12 mouse cellular contexts compared by ENCODE assay signal in the genomic region with DNA sequence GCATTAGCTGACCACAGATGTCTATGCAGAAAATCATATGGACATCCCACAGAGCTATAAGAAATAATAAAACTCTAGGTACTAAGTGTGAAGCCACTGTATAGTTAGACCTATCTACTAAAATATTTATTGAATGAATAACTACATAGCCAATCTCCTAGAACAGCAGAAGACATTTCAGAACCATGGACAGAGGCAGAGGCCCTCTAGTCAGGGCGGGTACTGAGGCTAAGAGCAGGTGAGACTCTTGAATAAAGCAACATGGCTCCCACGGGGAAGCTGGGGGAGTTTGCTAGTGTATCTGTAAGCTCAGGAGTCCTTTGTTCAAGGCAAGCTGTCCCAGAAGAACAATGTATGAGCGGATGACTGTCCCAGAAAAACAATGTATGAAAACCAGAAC.
A peak's percentile ranks its signal among the peaks of the same experiment; 100 is the strongest.
DNase-seq lines count a peak whose midpoint lies in the region; ATAC-seq and TF ChIP-seq lines count a peak whose summit lies in the region.
"Had no signal": no experiment of that assay in that cellular context is flagged by ENCODE, and none has a peak within 500 bp of the region (broad histone marks: within the 10 kb centered on the region; RNA-seq: fewer than 3 reads in every experiment).

No protein-coding gene starts in this region.

- H3K4me3 ChIP-seq in kidney, postnatal 0 days (replicated peaks; ENCODE audit: low read depth, low read length): no peak overlapping the region
- no peak overlapping the region for H3K4me3 ChIP-seq in kidney, embryonic 16.5 days (ENCODE audit: low read length)
- H3K4me3 ChIP-seq in embryonic facial prominence, embryonic 10.5 days: no peak overlapping the region
- no peak overlapping the region for H3K4me3 ChIP-seq in myocyte
- H3K4me3 ChIP-seq: forebrain, embryonic 13.5 days; midbrain, embryonic 13.5 days; stomach, embryonic 15.5 days had no signal

- ATAC-seq in kidney, postnatal 0 days (replicated peaks; ENCODE audit: low FRiP score, low read depth): no peak
- ATAC-seq in kidney, embryonic 16.5 days (ENCODE audit: low FRiP score, low TSS enrichment): no peak
- ATAC-seq: forebrain, embryonic 13.5 days; midbrain, embryonic 13.5 days had no signal

- no peaks in the 10 kb centered on the region for H3K36me3 ChIP-seq in kidney, postnatal 0 days (ENCODE audit: insufficient read depth, low read length)
- no peaks in the 10 kb centered on the region for H3K36me3 ChIP-seq in kidney, embryonic 16.5 days (ENCODE audit: insufficient read depth, low read length)
- H3K36me3 ChIP-seq in embryonic facial prominence, embryonic 10.5 days (replicated peaks): no peaks in the 10 kb centered on the region
- no peaks in the 10 kb centered on the region for H3K36me3 ChIP-seq in myocyte (ENCODE audit: control insufficient read depth, insufficient read depth)
- H3K36me3 ChIP-seq: midbrain, embryonic 13.5 days; stomach, embryonic 15.5 days had no signal

- no peak overlapping the region for H3K9ac ChIP-seq in kidney, postnatal 0 days (ENCODE audit: low read depth, low read length)
- H3K9ac ChIP-seq in kidney, embryonic 16.5 days (replicated peaks; ENCODE audit: low read length): no peak overlapping the region
- H3K9ac ChIP-seq: forebrain, embryonic 13.5 days; midbrain, embryonic 13.5 days; stomach, embryonic 15.5 days had no signal

- no peak for TF ChIP-seq POLR2A in myocyte (IDR thresholded peaks at IDR 0.05; ENCODE audit: insufficient read length, low read depth)

- H3ac ChIP-seq in myocyte (ENCODE audit: control insufficient read depth, insufficient read length): no peak overlapping the region

- no peak overlapping the region for H3K4me2 ChIP-seq in kidney, postnatal 0 days (ENCODE audit: low read length)
- no peak overlapping the region for H3K4me2 ChIP-seq in kidney, embryonic 16.5 days (replicated peaks; ENCODE audit: low read depth, low read length)
- no peak overlapping the region for H3K4me2 ChIP-seq in myocyte (ENCODE audit: low read depth)
- H3K4me2 ChIP-seq: forebrain, embryonic 13.5 days; midbrain, embryonic 13.5 days; stomach, embryonic 15.5 days had no signal

- 22% methylated on average over 3 of the region's 3 CpGs for WGBS in kidney, postnatal 0 days
- 28% methylated on average over 3 of the region's 3 CpGs for WGBS in kidney, embryonic 16.5 days
- WGBS in embryonic facial prominence, embryonic 10.5 days: 34% methylated on average over 3 of the region's 3 CpGs

- H3K27me3 ChIP-seq in kidney, postnatal 0 days (ENCODE audit: insufficient read depth, low read length): 0 out of 2 replicates have a peak, but pooled peaks cover 3% of the 10 kb centered on the region
- H3K27me3 ChIP-seq in kidney, embryonic 16.5 days (ENCODE audit: insufficient read depth, low read length): peaks cover 9% of the 10 kb centered on the region; the same call in 1 of the 2 replicates
- H3K27me3 ChIP-seq in embryonic facial prominence, embryonic 10.5 days (replicated peaks; ENCODE audit: low read depth, poor library complexity, severe bottlenecking): peaks cover 22% of the 10 kb centered on the region
- peaks cover 10% of the 10 kb centered on the region for H3K27me3 ChIP-seq in myocyte (ENCODE audit: control insufficient read depth, insufficient read depth, insufficient read length)

- no peaks in the 10 kb centered on the region for H3K79me2 ChIP-seq in myocyte (ENCODE audit: control insufficient read depth, insufficient read depth)

- TF ChIP-seq CTCF in kidney, postnatal 0 days (IDR thresholded peaks at IDR 0.05; ENCODE audit: low read depth): no peak

- no peaks in the 10 kb centered on the region for H3K4me1 ChIP-seq in kidney, postnatal 0 days (replicated peaks; ENCODE audit: insufficient read depth, low read length)
- H3K4me1 ChIP-seq in kidney, embryonic 16.5 days (ENCODE audit: insufficient read depth, low read length): no peaks in the 10 kb centered on the region
- peaks cover 10% of the 10 kb centered on the region for H3K4me1 ChIP-seq in embryonic facial prominence, embryonic 10.5 days
- H3K4me1 ChIP-seq: stomach, embryonic 15.5 days had no signal

- no peaks in the 10 kb centered on the region for H3K9me3 ChIP-seq in kidney, postnatal 0 days (replicated peaks; ENCODE audit: low read length)
- H3K9me3 ChIP-seq in kidney, embryonic 16.5 days (ENCODE audit: low read length): no peaks in the 10 kb centered on the region
- no peaks in the 10 kb centered on the region for H3K9me3 ChIP-seq in embryonic facial prominence, embryonic 10.5 days
- H3K9me3 ChIP-seq: forebrain, embryonic 13.5 days; midbrain, embryonic 13.5 days; stomach, embryonic 15.5 days had no signal

- H3K27ac ChIP-seq in kidney, postnatal 0 days: no peak overlapping the region
- no peak overlapping the region for H3K27ac ChIP-seq in kidney, embryonic 16.5 days (ENCODE audit: low read length)
- H3K27ac ChIP-seq in embryonic facial prominence, embryonic 10.5 days (replicated peaks): no peak overlapping the region
- H3K27ac ChIP-seq: forebrain, embryonic 13.5 days; midbrain, embryonic 13.5 days; stomach, embryonic 15.5 days had no signal

- DNase-seq in kidney, postnatal 0 days (ENCODE audit: low spot score): peak; percentile 85
- DNase-seq in Muller cell, postnatal 12 days (ENCODE audit: inconsistent ontology term): peak; percentile 25
- peak; percentile 62 for DNase-seq in embryonic facial prominence, embryonic 10.5 days (ENCODE audit: low spot score)
- no peak for DNase-seq in right cerebral cortex, postnatal 4 days
- no peak for DNase-seq in right cerebral cortex, postnatal 25 days
- DNase-seq in urinary bladder, adult 2 months (ENCODE audit: low spot score): no peak
- DNase-seq: layer of hippocampus, adult 9-11 months had no signal

TF ChIP-seq in myocyte, 11 proteins besides CTCF, POLR2A, EP300 and RAD21:
- TF ChIP-seq MAX (IDR thresholded peaks at IDR 0.05; ENCODE audit: low read depth): no peak
- TF ChIP-seq E2F4 (IDR thresholded peaks at IDR 0.05; ENCODE audit: insufficient read depth): no peak
- TF ChIP-seq SRF (IDR thresholded peaks at IDR 0.05; ENCODE audit: control insufficient read depth, insufficient read length, low read depth): no peak
- TF ChIP-seq POLR2AphosphoS2 (IDR thresholded peaks at IDR 0.05; ENCODE audit: insufficient read length, low read depth): no peak
- TF ChIP-seq USF1 (IDR thresholded peaks at IDR 0.05; ENCODE audit: low read depth): no peak
- peak; percentile 85 for TF ChIP-seq REST (IDR thresholded peaks at IDR 0.05; ENCODE audit: insufficient read depth, insufficient read length)
- TF ChIP-seq CEBPB (IDR thresholded peaks at IDR 0.05; ENCODE audit: insufficient read depth, poor library complexity, severe bottlenecking): no peak
- peak in 1 of 3 experiments; percentile 6 for TF ChIP-seq MYOD1 (IDR thresholded peaks at IDR 0.05; ENCODE audit: control insufficient read depth in 1 of 3, insufficient read length in 2 of 3, low read depth in 2 of 3)

Comparison
In these comparisons a context has a peak if more than half of its experiments do, and no peak if none do; other contexts are left out.
1. DNase-seq: peak in kidney, postnatal 0 days (single experiment), Muller cell, postnatal 12 days (single experiment) and embryonic facial prominence, embryonic 10.5 days (single experiment); none in right cerebral cortex, postnatal 4 days (single experiment), right cerebral cortex, postnatal 25 days (single experiment) and urinary bladder, adult 2 months (single experiment).